8 mouse cellular contexts compared by ENCODE assay signal in the genomic region with DNA sequence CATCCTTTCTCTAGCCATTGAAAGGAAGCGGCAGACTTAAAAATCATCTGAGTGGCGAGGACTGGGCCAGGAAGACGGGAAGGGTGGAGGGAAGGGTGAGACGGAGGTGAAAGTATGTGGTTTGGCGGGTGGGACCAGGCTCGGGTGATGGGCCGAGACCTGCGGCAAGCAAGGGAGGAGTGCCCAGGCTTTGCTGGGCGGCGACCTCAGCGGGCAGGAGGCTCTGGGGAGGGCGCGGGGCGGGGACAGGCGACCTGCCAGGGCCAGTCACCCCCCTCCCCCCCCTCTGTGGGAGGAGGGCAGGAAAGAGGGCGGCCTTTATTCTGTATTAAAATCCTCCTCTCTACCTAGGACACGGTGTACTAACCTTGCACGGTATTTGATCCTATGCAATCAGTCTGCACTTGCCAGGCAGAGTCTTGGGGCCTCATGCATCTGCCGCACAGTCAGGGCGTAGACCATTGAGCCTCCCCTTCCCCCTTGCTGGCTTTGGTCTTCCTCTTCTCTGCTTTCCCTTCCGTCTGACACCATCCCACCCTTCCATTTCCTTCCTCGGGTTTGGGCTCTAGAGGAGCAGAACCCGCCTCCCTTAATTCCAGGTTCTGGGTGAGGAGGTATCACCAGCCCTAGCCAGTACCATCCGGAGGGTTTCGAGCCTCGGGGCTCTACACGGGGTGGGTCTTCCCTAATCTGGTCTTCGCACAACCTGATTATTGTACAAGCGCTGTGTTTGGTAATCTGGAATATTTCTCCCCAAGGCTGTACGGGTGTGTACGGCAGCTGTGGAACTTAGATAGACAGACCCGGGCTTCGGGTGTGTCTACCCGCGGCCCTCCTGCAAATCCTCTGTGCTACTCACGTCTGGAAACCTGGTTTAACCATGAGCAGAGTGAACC. TPM values are rescaled to one million over a fixed set of nuclear protein-coding genes. Genes with fewer than 3 reads are reported as not detected.
DNase-seq lines count a peak whose midpoint lies in the region; ATAC-seq lines count a peak whose summit lies in the region.

No protein-coding gene starts in this region.

- peak overlapping the region; percentile 88 for H3K9ac ChIP-seq in liver, embryonic 15.5 days
- peak overlapping the region; percentile 63 for H3K9ac ChIP-seq in neural tube, embryonic 11.5 days (ENCODE audit: low read length)

- intact Hi-C loops in gastrocnemius, postnatal 14 days (cut with DNase I; ENCODE audit: low total_unique reads) = no loop called here

- peak overlapping the region; percentile 61 for H3K4me3 ChIP-seq in liver, embryonic 15.5 days (replicated peaks)
- peak overlapping the region; percentile 35 for H3K4me3 ChIP-seq in neural tube, embryonic 11.5 days (ENCODE audit: low read depth, low read length)

- peak; percentile 36 to 47 for DNase-seq in layer of hippocampus, postnatal 10 days (ENCODE audit: low spot score in 2 of 2)
- DNase-seq in layer of hippocampus, postnatal 36 days = no peak
- peak; percentile 39 to 48 for DNase-seq in cerebellum, postnatal 14 days
- peak; percentile 86 for DNase-seq in gastrocnemius, postnatal 14 days
- peak; percentile 90 for DNase-seq in induced T-regulatory cell, adult 2 months (ENCODE audit: low read depth)
- peak; percentile 54 for DNase-seq in neural tube, embryonic 11.5 days (ENCODE audit: low spot score)
- peak; percentile 63 for DNase-seq in thymus, postnatal 0 days (ENCODE audit: low spot score)

- H3K36me3 ChIP-seq in liver, embryonic 15.5 days (replicated peaks) = no peaks in the 10 kb centered on the region
- no peaks in the 10 kb centered on the region for H3K36me3 ChIP-seq in neural tube, embryonic 11.5 days (ENCODE audit: control insufficient read depth, insufficient read depth, low read length)

- H3K4me2 ChIP-seq in liver, embryonic 15.5 days = peak overlapping the region; percentile 92
- H3K4me2 ChIP-seq in neural tube, embryonic 11.5 days (ENCODE audit: low read depth) = peak overlapping the region; percentile 70

- 3% methylated on average over 36 of the region's 36 CpGs for WGBS in liver, embryonic 15.5 days (ENCODE audit: insufficient replicate concordance)
- 18% methylated on average over 36 of the region's 36 CpGs for WGBS in neural tube, embryonic 11.5 days

- no peaks in the 10 kb centered on the region for H3K9me3 ChIP-seq in liver, embryonic 15.5 days (replicated peaks)
- no peaks in the 10 kb centered on the region for H3K9me3 ChIP-seq in neural tube, embryonic 11.5 days (ENCODE audit: control insufficient read depth, low read length)

- H3K27me3 ChIP-seq in liver, embryonic 15.5 days = no peaks in the 10 kb centered on the region
- no peaks in the 10 kb centered on the region for H3K27me3 ChIP-seq in neural tube, embryonic 11.5 days (ENCODE audit: control insufficient read depth, insufficient read depth, low read length)

- H3K4me1 ChIP-seq in liver, embryonic 15.5 days (replicated peaks) = peaks cover 88% of the 10 kb centered on the region
- peaks cover 10% of the 10 kb centered on the region for H3K4me1 ChIP-seq in neural tube, embryonic 11.5 days (ENCODE audit: control insufficient read depth, insufficient read depth, low read length)

- peak overlapping the region; percentile 100 for H3K27ac ChIP-seq in liver, embryonic 15.5 days (replicated peaks)
- peak overlapping the region; percentile 53 for H3K27ac ChIP-seq in neural tube, embryonic 11.5 days (ENCODE audit: low read depth, low read length)

- ATAC-seq in liver, embryonic 15.5 days (ENCODE audit: insufficient read depth) = peak; percentile 89
- peak; percentile 66 for ATAC-seq in neural tube, embryonic 11.5 days (ENCODE audit: insufficient read depth, low FRiP score, low TSS enrichment)

RNA-seq across cellular contexts. Expression of a gene that starts 45.1 kb away (rescaled TPM):
- 100 to 1,000 TPM; 129 to 138 TPM for total RNA-seq in layer of hippocampus, postnatal 10 days (2021)
- total RNA-seq in layer of hippocampus, postnatal 36 days (2021) = 100 to 1,000 TPM; 119 to 122 TPM
- total RNA-seq in gastrocnemius, postnatal 14 days (2021) = 100 to 1,000 TPM in 1 of 2 experiments, 10 to 100 TPM in 1; 96.7 to 110 TPM
- 40.8 and 45.0 TPM in 2 replicates for polyA plus RNA-seq in liver, embryonic 15.5 days (2015; fragmentation: Nextera tagmentation; extraction: Ambion mirVana)
- polyA plus RNA-seq in neural tube, embryonic 11.5 days (2014; fragmentation: Nextera tagmentation; extraction: Ambion mirVana) = 37.8 and 38.0 TPM in 2 replicates
- polyA plus RNA-seq in thymus, postnatal 0 days (2015; fragmentation: Nextera tagmentation; extraction: Ambion mirVana) = 47.9 and 56.5 TPM in 2 replicates

Comparison
In these comparisons a context has a peak if more than half of its experiments do, and no peak if none do; other contexts are left out.
1. DNase-seq: peak in layer of hippocampus, postnatal 10 days (2 of 2), cerebellum, postnatal 14 days (2 of 2), gastrocnemius, postnatal 14 days (single experiment), induced T-regulatory cell, adult 2 months (single experiment), neural tube, embryonic 11.5 days (single experiment) and thymus, postnatal 0 days (single experiment); none in layer of hippocampus, postnatal 36 days (0 of 2).